Mouse (Mus musculus): ENCODE data around the gene Cttnbp2nl. TPM values are rescaled to one million over a fixed set of nuclear protein-coding genes. Genes with fewer than 3 reads are reported as not detected.

Gene Cttnbp2nl
- total RNA-seq (2014; fragmentation: Nextera tagmentation) (not detected in 2 replicates), total RNA-seq (2017) (0.11 and 0.12 TPM in 2 replicates), polyA plus RNA-seq (2012) (0.02 TPM in 1 of 2 replicates, not detected in the other)

GRCm38 (mm10) chr3:105052937-105053697, at the start of gene Cttnbp2nl:
Gene Cttnbp2nl (minus strand): TSS chr3:105053146.
- peak; percentile 49 for ATAC-seq (ENCODE audit: extremely low read depth, insufficient number of reproducible peaks, low FRiP score, poor library complexity, severe bottlenecking)
- H3K9me3 ChIP-seq (replicated peaks) = no peaks in the 10 kb centered on the region
- peak within 1 kb of the TSS; percentile 23; the same call in 1 of the 2 replicates for H3K4me3 ChIP-seq (ENCODE audit: low read depth, low read length)
- peaks cover 9% of the 10 kb centered on the region; the same call in 1 of the 2 replicates for H3K27me3 ChIP-seq (ENCODE audit: insufficient read depth, low read length)
- no peak for TF ChIP-seq POLR2AphosphoS5 (IDR thresholded peaks at IDR 0.05; ENCODE audit: insufficient replicate concordance, low read depth, low read length)
- 0 out of 2 replicates have a peak, but pooled peaks cover 7% of the 10 kb centered on the region for H3K4me1 ChIP-seq (ENCODE audit: insufficient read depth, low read depth, low read length)
- peak; percentile 7 for DNase-seq (ENCODE audit: low spot score)
- no peaks in the 10 kb centered on the region for H3K36me3 ChIP-seq (replicated peaks)

DNA sequence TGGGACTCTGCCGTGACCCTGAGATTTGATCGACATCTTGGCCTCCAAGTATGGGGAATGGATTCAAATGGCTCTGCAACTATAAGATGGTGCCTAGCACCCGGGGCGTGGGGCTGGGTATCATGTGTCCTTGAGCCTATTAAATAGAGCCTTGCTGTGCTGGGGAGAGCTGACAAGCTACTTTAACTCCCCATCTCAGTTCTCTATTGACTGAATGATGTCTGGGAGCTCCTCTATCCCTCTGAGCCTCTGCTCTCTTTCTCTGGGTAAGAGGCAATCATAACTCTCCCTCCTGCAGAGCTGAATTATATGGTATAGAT, 47.3 kb upstream of the Cttnbp2nl start:
- Histone ChIP-seq H3K27me3 (ENCODE audit: insufficient read depth, low read length) (0 out of 2 replicates have a peak, but pooled peaks cover 6% of the 10 kb centered on the region), H3K4me1 (ENCODE audit: insufficient read depth, low read depth, low read length) (no peaks in the 10 kb centered on the region), H3K36me3 (replicated peaks) (no peaks in the 10 kb centered on the region), H3K4me3 (ENCODE audit: low read depth, low read length) (no peak overlapping the region), H3K9me3 (replicated peaks) (no peaks in the 10 kb centered on the region)
- TF ChIP-seq CTCF (IDR thresholded peaks at IDR 0.05; ENCODE audit: low read depth, low read length) (no peak), GATA2 (IDR thresholded peaks at IDR 0.05; ENCODE audit: borderline replicate concordance, low read depth, low read length) (no peak), TAL1 (conservative IDR thresholded peaks at IDR 0.05; ENCODE audit: low read depth, low read length) (no peak), POLR2AphosphoS5 (IDR thresholded peaks at IDR 0.05; ENCODE audit: insufficient replicate concordance, low read depth, low read length) (no peak), GATA1 (IDR thresholded peaks at IDR 0.05; ENCODE audit: borderline replicate concordance, low read length) (no peak)
- DNase-seq (ENCODE audit: low spot score) = no peak
- ATAC-seq (ENCODE audit: extremely low read depth, insufficient number of reproducible peaks, low FRiP score, poor library complexity, severe bottlenecking) = no peak

DNA sequence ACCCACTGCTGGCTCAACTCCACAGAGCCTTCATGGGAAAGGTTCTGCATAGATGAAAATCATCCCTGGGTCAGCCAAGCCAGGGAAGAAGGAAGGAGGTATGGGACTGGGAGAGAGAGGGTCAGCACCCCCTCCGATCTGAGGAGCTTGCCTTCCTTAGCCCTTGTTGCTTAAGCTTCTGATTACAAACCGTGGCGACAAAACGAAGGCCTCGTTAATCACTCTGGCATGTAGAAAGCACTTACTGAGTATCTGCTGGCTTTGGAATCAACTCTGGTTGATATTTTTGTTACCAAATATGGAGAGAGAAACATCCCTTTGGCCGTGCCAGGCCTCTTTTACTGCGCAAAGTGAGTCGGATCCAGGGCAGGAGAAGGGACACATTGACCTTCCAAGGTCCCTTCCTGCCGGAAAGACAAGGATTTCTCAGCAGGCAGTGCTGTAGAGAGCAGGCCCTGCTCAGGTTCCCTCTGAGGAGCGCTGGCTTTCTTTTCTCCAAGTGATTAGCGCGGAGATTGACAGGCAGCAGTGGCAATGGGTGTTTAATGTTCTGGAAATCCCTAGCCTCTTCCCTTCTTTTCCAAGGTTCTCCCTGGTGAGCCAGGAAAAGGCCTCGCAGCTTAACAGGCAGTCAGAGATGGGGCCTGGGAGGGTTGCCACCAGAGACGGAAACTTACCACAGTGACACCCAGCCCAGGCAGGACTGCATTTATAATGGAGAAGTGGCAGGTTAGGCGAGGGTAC, 46.8 kb upstream of the Cttnbp2nl start:
- Histone ChIP-seq H3K9me3 (replicated peaks) (no peaks in the 10 kb centered on the region), H3K36me3 (replicated peaks) (no peaks in the 10 kb centered on the region), H3K4me1 (ENCODE audit: insufficient read depth, low read depth, low read length) (no peaks in the 10 kb centered on the region), H3K27me3 (ENCODE audit: insufficient read depth, low read length) (0 out of 2 replicates have a peak, but pooled peaks cover 6% of the 10 kb centered on the region), H3K4me3 (ENCODE audit: low read depth, low read length) (no peak overlapping the region)
- DNase-seq (ENCODE audit: low spot score) (no peak), ATAC-seq (ENCODE audit: extremely low read depth, insufficient number of reproducible peaks, low FRiP score, poor library complexity, severe bottlenecking) (no peak)
- TF ChIP-seq POLR2AphosphoS5 (IDR thresholded peaks at IDR 0.05; ENCODE audit: insufficient replicate concordance, low read depth, low read length) (no peak), TAL1 (conservative IDR thresholded peaks at IDR 0.05; ENCODE audit: low read depth, low read length) (no peak), GATA2 (IDR thresholded peaks at IDR 0.05; ENCODE audit: borderline replicate concordance, low read depth, low read length) (no peak), CTCF (IDR thresholded peaks at IDR 0.05; ENCODE audit: low read depth, low read length) (no peak), GATA1 (IDR thresholded peaks at IDR 0.05; ENCODE audit: borderline replicate concordance, low read length) (no peak)

DNA sequence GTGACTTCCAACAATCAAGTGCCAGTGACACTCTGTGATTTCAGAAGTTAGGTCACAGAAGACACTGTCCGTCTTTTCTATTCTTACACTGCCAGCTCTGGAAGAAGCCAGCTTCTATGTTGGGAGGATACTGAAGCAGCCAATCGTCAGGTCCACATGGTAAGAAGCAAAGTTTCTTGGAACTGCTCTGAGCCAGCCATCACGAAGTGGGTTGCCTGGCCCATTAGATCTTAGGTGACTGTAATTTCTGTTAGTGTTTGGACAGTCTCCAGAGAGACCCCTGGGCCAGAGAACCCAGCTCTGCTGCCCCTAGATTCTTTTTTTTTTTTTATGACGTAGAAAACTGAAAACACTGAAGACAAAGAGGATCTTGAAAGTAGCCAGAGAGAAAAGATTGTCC, 44.6 kb upstream of the Cttnbp2nl start:
- Histone ChIP-seq H3K36me3 (replicated peaks) (no peaks in the 10 kb centered on the region), H3K4me3 (ENCODE audit: low read depth, low read length) (no peak overlapping the region), H3K9me3 (replicated peaks) (no peaks in the 10 kb centered on the region), H3K4me1 (ENCODE audit: insufficient read depth, low read depth, low read length) (no peaks in the 10 kb centered on the region), H3K27me3 (ENCODE audit: insufficient read depth, low read length) (0 out of 2 replicates have a peak, but pooled peaks cover 6% of the 10 kb centered on the region)
- DNase-seq (ENCODE audit: low spot score) = no peak
- no peak for ATAC-seq (ENCODE audit: extremely low read depth, insufficient number of reproducible peaks, low FRiP score, poor library complexity, severe bottlenecking)
- TF ChIP-seq POLR2AphosphoS5 (IDR thresholded peaks at IDR 0.05; ENCODE audit: insufficient replicate concordance, low read depth, low read length) (no peak), GATA2 (IDR thresholded peaks at IDR 0.05; ENCODE audit: borderline replicate concordance, low read depth, low read length) (no peak), CTCF (IDR thresholded peaks at IDR 0.05; ENCODE audit: low read depth, low read length) (no peak), TAL1 (conservative IDR thresholded peaks at IDR 0.05; ENCODE audit: low read depth, low read length) (no peak), GATA1 (IDR thresholded peaks at IDR 0.05; ENCODE audit: borderline replicate concordance, low read length) (no peak)

DNA sequence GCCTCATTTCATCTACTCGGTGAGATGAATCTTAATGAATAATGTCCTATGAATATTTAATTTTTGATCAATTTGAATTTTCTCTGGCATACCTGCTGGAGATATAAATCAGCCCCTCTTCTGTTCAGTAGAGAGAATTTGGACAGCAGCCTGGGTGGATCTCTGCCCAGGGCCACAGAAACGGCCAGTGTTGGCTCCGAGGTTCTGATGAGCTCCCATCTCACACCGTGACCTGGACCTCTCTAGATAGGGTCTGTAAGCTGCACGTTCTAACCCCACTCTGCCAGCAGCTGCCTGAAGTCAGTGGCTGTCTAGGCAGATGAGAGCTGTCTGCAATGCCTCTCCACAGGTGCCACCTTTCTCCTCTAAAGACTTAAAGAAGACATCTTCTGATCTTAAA, 42.1 kb upstream of the Cttnbp2nl start:
- H3K4me3 ChIP-seq (ENCODE audit: low read depth, low read length) = no peak overlapping the region
- 0 out of 2 replicates have a peak, but pooled peaks cover 6% of the 10 kb centered on the region for H3K27me3 ChIP-seq (ENCODE audit: insufficient read depth, low read length)
- H3K4me1 ChIP-seq (ENCODE audit: insufficient read depth, low read depth, low read length) = peaks cover 3% of the 10 kb centered on the region; the same call in 1 of the 2 replicates
- no peak for DNase-seq (ENCODE audit: low spot score)
- TF ChIP-seq POLR2AphosphoS5 (IDR thresholded peaks at IDR 0.05; ENCODE audit: insufficient replicate concordance, low read depth, low read length) (no peak), GATA2 (IDR thresholded peaks at IDR 0.05; ENCODE audit: borderline replicate concordance, low read depth, low read length) (no peak), GATA1 (IDR thresholded peaks at IDR 0.05; ENCODE audit: borderline replicate concordance, low read length) (no peak), TAL1 (conservative IDR thresholded peaks at IDR 0.05; ENCODE audit: low read depth, low read length) (no peak), CTCF (IDR thresholded peaks at IDR 0.05; ENCODE audit: low read depth, low read length) (no peak)
- ATAC-seq (ENCODE audit: extremely low read depth, insufficient number of reproducible peaks, low FRiP score, poor library complexity, severe bottlenecking) = no peak
- H3K9me3 ChIP-seq (replicated peaks) = no peaks in the 10 kb centered on the region
- H3K36me3 ChIP-seq (replicated peaks) = no peaks in the 10 kb centered on the region

GRCm38 (mm10) chr3:105094448-105094847, 41.5 kb upstream of the Cttnbp2nl start:
- DNase-seq (ENCODE audit: low spot score) (no peak), ATAC-seq (ENCODE audit: extremely low read depth, insufficient number of reproducible peaks, low FRiP score, poor library complexity, severe bottlenecking) (no peak)
- no peaks in the 10 kb centered on the region for H3K9me3 ChIP-seq (replicated peaks)
- 0 out of 2 replicates have a peak, but pooled peaks cover 5% of the 10 kb centered on the region for H3K27me3 ChIP-seq (ENCODE audit: insufficient read depth, low read length)
- peaks cover 3% of the 10 kb centered on the region; the same call in 1 of the 2 replicates for H3K4me1 ChIP-seq (ENCODE audit: insufficient read depth, low read depth, low read length)
- H3K4me3 ChIP-seq (ENCODE audit: low read depth, low read length) = no peak overlapping the region
- no peak for TF ChIP-seq POLR2AphosphoS5 (IDR thresholded peaks at IDR 0.05; ENCODE audit: insufficient replicate concordance, low read depth, low read length)
- no peak for TF ChIP-seq CTCF (IDR thresholded peaks at IDR 0.05; ENCODE audit: low read depth, low read length)
- TF ChIP-seq GATA1 (IDR thresholded peaks at IDR 0.05; ENCODE audit: borderline replicate concordance, low read length) = no peak
- no peak for TF ChIP-seq TAL1 (conservative IDR thresholded peaks at IDR 0.05; ENCODE audit: low read depth, low read length)
- no peaks in the 10 kb centered on the region for H3K36me3 ChIP-seq (replicated peaks)
